Mouse (Mus musculus) heart, postnatal 0 days (tissue): ENCODE data around the gene Cdkal1.

Source experiments
- CTCF ChIP-seq: IDR thresholded peaks from 2 replicates; pipeline ENCODE4 v1.5.1; 2016; ENCODE audit warnings: antibody characterized with exemption, control low read depth, low read depth
- EP300 ChIP-seq: IDR thresholded peaks from 2 replicates; pipeline ENCODE4 v1.6.1; 2016; ENCODE audit warnings: antibody characterized with exemption, low read depth

DNA sequence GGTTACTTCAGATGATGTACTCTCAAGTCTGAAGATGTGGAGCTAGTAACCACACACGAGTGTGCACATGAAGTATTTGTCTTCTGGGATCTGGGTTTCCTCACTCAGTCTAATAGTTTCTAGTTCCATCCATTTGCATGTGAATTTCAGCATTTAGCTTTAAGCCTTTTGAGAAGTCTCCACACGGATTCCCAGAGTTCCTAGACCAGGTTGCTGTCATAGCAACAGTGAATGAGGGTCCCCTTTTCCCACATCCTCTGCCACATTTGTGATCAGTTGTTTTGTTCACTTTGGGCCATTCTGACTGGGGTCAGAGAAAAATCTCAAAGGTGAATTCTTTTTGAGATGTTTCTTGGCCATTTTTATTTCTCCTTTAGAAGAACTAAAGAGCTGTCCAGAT lies 543.4 kb downstream of the Cdkal1 start:
- TF ChIP-seq CTCF (no peak), EP300 (no peak)
